Mouse (Mus musculus) stomach, embryonic 15.5 days (tissue): ENCODE measurements at regions not wholly inside any gene's neighbourhood (a gene's known extent, or its start where the extent isn't known, plus 50 kb on each side); places are given as distances from the start of the nearest gene placed in this dataset.
"Not testable (repeated sequence)": the region's sequence is repeated elsewhere in the genome, so short reads cannot be mapped to it uniquely, and the experiment has no call there.

ENCODE experiments used
- ATAC-seq: fragments of 200-750 bp; cut with Nextera tagmentation; 2 replicates; pipeline ENCODE4 v1.8.0; 2017; ENCODE audit warnings: low read depth, moderate number of reproducible peaks, moderate TSS enrichment; ENCODE audit not compliant: insufficient read depth, low FRiP score
- H3K27ac ChIP-seq: fragments of 300-500 bp; sonication (generic); 2 replicates; pipeline ENCODE4 v1.5.1; 2015; ENCODE audit warnings: mild to moderate bottlenecking, inconsistent platforms
- H3K27me3 ChIP-seq: fragments of 300-500 bp; sonication (generic); replicated peaks from 2 replicates; pipeline ENCODE4 v1.6.1; 2015; ENCODE audit warnings: inconsistent platforms
- H3K36me3 ChIP-seq: fragments of 300-500 bp; sonication (generic); 2 replicates; pipeline ENCODE4 v1.6.1; 2015; ENCODE audit warnings: inconsistent platforms
- H3K4me1 ChIP-seq: fragments of 300-500 bp; sonication (generic); 2 replicates; pipeline ENCODE4 v1.6.1; 2015; ENCODE audit warnings: inconsistent platforms
- H3K4me2 ChIP-seq: fragments of 300-500 bp; sonication (generic); 2 replicates; pipeline ENCODE4 v1.6.1; 2015; ENCODE audit warnings: mild to moderate bottlenecking, inconsistent platforms
- H3K4me3 ChIP-seq: fragments of 300-500 bp; sonication (generic); replicated peaks from 2 replicates; pipeline ENCODE4 v1.5.1; 2015; ENCODE audit warnings: inconsistent platforms
- H3K9ac ChIP-seq: fragments of 300-500 bp; sonication (generic); 2 replicates; pipeline ENCODE4 v1.6.1; 2015; ENCODE audit warnings: inconsistent platforms
- H3K9me3 ChIP-seq: fragments of 300-500 bp; sonication (generic); 2 replicates; pipeline ENCODE4 v1.6.1; 2016; ENCODE audit warnings: inconsistent platforms
- WGBS: fragments of 180-500 bp; shearing (Covaris S2); methylation state at CpG from one replicate; pipeline ENCODE4 v1.1.7; 2015; 5-methylcytosine and 5-hydroxymethylcytosine counted together

DNA sequence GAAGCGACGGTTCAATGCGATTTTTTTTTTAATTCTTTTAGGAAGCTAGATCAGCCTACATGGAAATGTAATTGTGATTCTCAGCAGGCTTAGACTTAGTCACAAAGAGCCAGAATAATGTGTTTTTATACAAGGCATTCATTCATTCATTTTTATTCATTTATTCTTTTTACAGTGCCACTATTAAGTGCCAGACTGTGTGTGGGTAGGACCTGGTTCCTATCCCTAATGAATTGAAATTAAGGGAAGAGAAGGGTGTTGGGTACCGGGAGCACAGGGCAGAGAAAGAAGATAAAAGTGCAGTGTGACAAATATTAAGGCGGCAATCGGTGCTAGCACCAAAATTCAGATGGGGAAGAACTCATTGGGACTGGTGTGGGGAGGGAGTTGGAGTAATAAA is 94.8 kb upstream of the Abca1 start:
- Histone ChIP-seq H3K4me3 (no peak overlapping the region), H3K4me1 (no peaks in the 10 kb centered on the region), H3K9ac (no peak overlapping the region), H3K36me3 (no peaks in the 10 kb centered on the region), H3K9me3 (no peaks in the 10 kb centered on the region), H3K4me2 (no peak overlapping the region), H3K27me3 (no peaks in the 10 kb centered on the region), H3K27ac (no peak overlapping the region)
- 91% methylated on average over 6 of the region's 6 CpGs for WGBS
- no peak for ATAC-seq

GRCm38 (mm10) chr4:53253680-53254079 is 94.0 kb upstream of the Abca1 start:
- Histone ChIP-seq H3K27ac (no peak overlapping the region), H3K4me1 (no peaks in the 10 kb centered on the region), H3K4me2 (no peak overlapping the region), H3K27me3 (no peaks in the 10 kb centered on the region), H3K36me3 (no peaks in the 10 kb centered on the region), H3K9ac (no peak overlapping the region), H3K9me3 (no peaks in the 10 kb centered on the region), H3K4me3 (no peak overlapping the region)
- 63% methylated on average over 4 of the region's 4 CpGs for WGBS
- no peak for ATAC-seq

DNA sequence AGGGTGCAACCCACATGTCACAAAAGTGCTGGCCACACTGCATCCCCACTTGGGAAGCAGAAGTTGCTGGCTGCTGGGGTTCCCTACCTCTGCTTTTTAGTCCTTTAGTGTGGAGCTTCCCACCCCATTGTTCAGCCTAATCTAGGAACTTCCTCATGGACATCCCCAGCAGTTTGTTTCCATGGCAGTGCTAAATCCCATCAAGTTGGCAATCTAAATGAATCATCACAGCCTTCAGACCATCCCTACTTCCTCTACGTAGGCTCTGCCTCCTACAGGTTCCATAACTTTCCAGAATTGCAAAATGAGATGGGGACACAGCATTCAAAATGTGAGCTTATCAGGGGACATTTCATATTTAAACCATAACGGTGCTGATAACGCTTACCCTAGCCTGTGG is 90.6 kb upstream of the Abca1 start:
- 90% methylated on average over 3 of the region's 3 CpGs for WGBS
- no peak overlapping the region for H3K4me3 ChIP-seq
- ATAC-seq: no peak
- no peaks in the 10 kb centered on the region for H3K9me3 ChIP-seq
- no peak overlapping the region for H3K4me2 ChIP-seq
- H3K27ac ChIP-seq: no peak overlapping the region
- no peaks in the 10 kb centered on the region for H3K27me3 ChIP-seq
- no peaks in the 10 kb centered on the region for H3K36me3 ChIP-seq
- no peaks in the 10 kb centered on the region for H3K4me1 ChIP-seq
- H3K9ac ChIP-seq: no peak overlapping the region

DNA sequence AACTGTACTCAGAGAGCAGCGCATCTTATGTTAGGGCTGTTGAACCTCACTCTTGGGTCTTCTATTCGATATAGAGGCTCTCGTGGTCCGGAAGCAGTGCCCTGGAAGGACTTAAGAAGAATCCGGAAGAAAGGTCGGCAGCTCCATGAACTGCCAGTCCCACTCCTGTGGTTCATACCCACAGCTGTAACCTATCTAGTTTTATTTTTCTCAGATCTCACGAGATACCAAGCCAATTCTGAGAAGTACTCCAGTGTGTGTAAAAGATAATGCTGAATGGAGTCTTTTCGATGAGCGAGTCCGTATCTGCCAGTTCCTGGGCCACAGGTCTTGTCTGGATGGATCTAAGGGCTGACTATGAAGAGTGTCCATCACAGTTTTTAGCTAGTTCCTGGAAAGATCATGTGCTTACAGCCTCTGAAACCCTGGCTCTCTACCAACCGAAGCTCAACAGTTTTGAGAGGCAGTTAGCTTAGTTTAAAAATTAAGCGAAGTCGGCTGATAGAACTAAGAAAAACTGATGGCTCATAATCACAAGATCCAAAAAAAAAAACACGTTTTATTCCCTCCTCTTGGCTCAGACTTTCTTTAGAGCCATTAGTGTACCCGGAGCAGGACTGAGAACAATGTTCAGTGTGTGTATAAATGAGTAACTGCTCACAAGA is 86.5 kb upstream of the Abca1 start:
- Histone ChIP-seq H3K4me1 (no peaks in the 10 kb centered on the region), H3K36me3 (no peaks in the 10 kb centered on the region), H3K27me3 (no peaks in the 10 kb centered on the region), H3K4me2 (no peak overlapping the region), H3K9me3 (no peaks in the 10 kb centered on the region), H3K4me3 (no peak overlapping the region), H3K27ac (no peak overlapping the region), H3K9ac (no peak overlapping the region)
- no peak; the same call in 1 of the 2 replicates for ATAC-seq
- 72% methylated on average over 15 of the region's 15 CpGs for WGBS

DNA sequence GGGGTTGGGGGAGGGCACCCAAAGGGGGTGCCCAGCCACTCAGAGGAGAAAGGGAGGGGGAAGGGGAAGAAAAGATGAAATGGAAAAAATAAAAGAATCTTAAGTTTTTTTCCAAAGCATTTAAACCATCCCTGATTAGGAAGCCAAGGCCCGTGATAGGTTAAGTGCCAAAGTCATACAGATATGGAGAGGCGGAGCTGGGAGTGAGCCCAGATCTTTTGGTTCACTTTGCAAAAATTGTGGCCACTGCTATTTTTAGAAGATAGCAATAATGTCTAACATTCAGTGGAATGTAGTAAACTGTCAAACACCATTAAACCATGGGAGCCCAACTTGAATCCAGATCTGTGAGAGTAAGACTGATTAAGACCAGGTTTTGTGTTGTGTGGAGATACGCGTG is 85.9 kb upstream of the Abca1 start:
- Histone ChIP-seq H3K9me3 (no peaks in the 10 kb centered on the region), H3K27me3 (no peaks in the 10 kb centered on the region), H3K9ac (no peak overlapping the region), H3K4me1 (no peaks in the 10 kb centered on the region), H3K4me3 (no peak overlapping the region), H3K27ac (no peak overlapping the region), H3K36me3 (no peaks in the 10 kb centered on the region), H3K4me2 (no peak overlapping the region)
- WGBS: 89% methylated on average over 4 of the region's 4 CpGs
- ATAC-seq: no peak

DNA sequence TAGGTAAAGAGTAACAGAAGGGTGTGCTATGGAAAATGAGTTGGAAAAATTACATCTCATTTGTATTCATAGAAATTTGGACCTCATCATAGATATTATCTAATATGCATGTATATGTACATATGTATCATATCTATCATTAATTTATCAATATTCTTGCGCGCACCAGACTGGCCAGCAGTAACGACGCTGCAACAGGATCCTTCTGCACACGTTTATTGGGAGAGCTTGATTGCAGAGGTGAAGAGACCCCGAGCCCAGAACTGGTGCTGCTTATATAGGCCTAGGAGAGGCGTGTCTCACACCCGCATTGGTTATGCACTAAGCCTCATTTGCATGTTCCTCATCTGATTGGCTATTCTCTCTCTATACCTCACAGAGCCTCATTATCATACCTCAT is 83.8 kb upstream of the Abca1 start:
- not testable (repeated sequence) for H3K9ac ChIP-seq, H3K27ac ChIP-seq, H3K4me1 ChIP-seq, H3K9me3 ChIP-seq, H3K27me3 ChIP-seq, H3K4me2 ChIP-seq, ATAC-seq, H3K36me3 ChIP-seq, H3K4me3 ChIP-seq
- WGBS: 89% methylated on average over 8 of the region's 8 CpGs

GRCm38 (mm10) chr4:53239856-53240255 is 80.2 kb upstream of the Abca1 start:
- ATAC-seq: no peak
- Histone ChIP-seq H3K9me3 (no peaks in the 10 kb centered on the region), H3K27me3 (no peaks in the 10 kb centered on the region), H3K36me3 (no peaks in the 10 kb centered on the region), H3K4me3 (no peak overlapping the region), H3K27ac (no peak overlapping the region), H3K9ac (no peak overlapping the region), H3K4me2 (no peak overlapping the region), H3K4me1 (no peaks in the 10 kb centered on the region)
- WGBS: 57% methylated on average over 5 of the region's 5 CpGs

DNA sequence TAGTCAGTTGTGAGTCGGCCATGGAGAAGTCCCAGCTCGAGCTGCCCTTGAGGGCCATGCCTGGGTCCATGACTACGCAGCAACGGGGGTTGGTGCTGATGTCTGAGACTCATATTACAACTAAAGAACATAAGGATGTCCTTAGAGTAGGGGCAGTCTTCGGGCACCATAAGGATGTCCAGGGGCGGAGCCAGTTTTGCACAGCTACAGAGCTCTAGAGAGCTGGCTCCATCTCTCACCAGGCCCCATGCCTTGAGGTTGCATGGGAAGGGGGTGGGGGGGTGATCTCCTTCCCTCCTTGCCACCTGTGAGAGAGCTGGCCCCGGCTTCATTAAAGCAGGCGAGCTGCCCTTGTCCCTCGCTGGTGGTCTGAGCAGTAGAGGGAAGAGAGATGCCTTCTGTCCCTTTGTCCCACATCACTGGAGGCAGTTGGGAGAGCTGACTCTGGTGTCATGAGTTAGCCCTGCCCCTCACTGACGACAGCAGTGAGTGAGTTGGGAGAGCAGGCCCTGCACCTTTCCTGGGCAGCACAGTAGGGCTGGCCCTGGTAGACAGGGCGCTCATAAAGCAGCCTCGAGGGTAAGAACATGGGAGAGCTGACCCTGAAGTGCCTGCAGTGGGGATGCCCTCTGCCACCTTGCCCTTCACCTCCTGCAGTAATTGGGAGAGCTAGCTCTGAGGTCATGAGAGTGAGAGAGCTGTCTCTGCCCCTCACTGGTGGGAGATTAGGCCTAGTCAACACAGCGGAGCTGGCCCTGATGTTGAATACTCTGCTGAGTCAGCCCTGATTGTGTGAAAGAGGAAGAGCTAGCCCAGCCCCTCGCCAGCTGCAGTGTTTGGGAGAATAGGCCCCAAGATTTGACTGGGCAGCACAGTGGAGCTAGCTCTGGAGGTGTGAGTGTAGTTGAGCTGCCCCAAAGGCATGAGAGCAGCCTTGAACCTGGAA is 78.9 kb upstream of the Abca1 start:
- Histone ChIP-seq H3K36me3 (no peaks in the 10 kb centered on the region), H3K4me1 (no peaks in the 10 kb centered on the region), H3K4me2 (no peak overlapping the region), H3K27ac (no peak overlapping the region), H3K9ac (no peak overlapping the region), H3K9me3 (no peaks in the 10 kb centered on the region), H3K27me3 (no peaks in the 10 kb centered on the region), H3K4me3 (no peak overlapping the region)
- 0 out of 2 replicates have a peak, but pooled peaks have one; percentile 22 for ATAC-seq
- 77% methylated on average over 14 of the region's 14 CpGs for WGBS

GRCm38 (mm10) chr4:53235870-53236269 is 76.2 kb upstream of the Abca1 start:
- no peak overlapping the region for H3K4me2 ChIP-seq
- no peak overlapping the region for H3K4me3 ChIP-seq
- H3K9ac ChIP-seq: no peak overlapping the region
- ATAC-seq: no peak
- no peaks in the 10 kb centered on the region for H3K4me1 ChIP-seq
- no peaks in the 10 kb centered on the region for H3K9me3 ChIP-seq
- no peaks in the 10 kb centered on the region for H3K27me3 ChIP-seq
- H3K27ac ChIP-seq: no peak overlapping the region
- H3K36me3 ChIP-seq: no peaks in the 10 kb centered on the region
- WGBS: 45% methylated on average over 2 of the region's 2 CpGs

- no peaks in the 10 kb centered on the region for H3K36me3 ChIP-seq
- no peak overlapping the region for H3K9ac ChIP-seq
- H3K27ac ChIP-seq: no peak overlapping the region
- H3K4me3 ChIP-seq: no peak overlapping the region
- H3K9me3 ChIP-seq: no peaks in the 10 kb centered on the region
- no peaks in the 10 kb centered on the region for H3K27me3 ChIP-seq
- no peak overlapping the region for H3K4me2 ChIP-seq
- no peak for ATAC-seq
- H3K4me1 ChIP-seq: no peaks in the 10 kb centered on the region
- WGBS: 69% methylated on average over 3 of the region's 3 CpGs
Measured at GRCm38 (mm10) chr4:53232436-53232835, 72.7 kb upstream of the Abca1 start.

DNA sequence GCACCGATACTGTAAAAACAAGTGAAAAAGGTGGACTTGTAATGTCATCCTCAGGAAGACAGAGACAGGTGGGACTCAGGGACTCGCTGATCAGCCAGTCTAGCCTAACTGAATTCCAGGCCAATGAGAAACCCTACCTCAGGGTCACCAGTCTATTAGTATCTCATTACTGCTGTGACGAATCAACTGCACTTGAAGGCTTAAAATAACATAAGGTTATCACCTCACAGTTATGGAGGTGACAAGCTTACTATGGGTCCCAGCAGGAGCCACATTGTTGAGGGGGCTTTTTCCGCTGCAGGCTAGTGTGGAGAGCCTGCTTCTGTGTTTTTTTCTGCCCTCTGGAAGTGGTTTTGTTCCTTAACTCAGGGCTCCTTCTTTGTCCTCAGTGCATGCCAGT is 72.2 kb upstream of the Abca1 start:
- no peaks in the 10 kb centered on the region for H3K27me3 ChIP-seq
- no peaks in the 10 kb centered on the region for H3K9me3 ChIP-seq
- no peak overlapping the region for H3K4me3 ChIP-seq
- no peak for ATAC-seq
- 62% methylated on average over 4 of the region's 4 CpGs for WGBS
- no peak overlapping the region for H3K4me2 ChIP-seq
- no peaks in the 10 kb centered on the region for H3K4me1 ChIP-seq
- H3K36me3 ChIP-seq: no peaks in the 10 kb centered on the region
- no peak overlapping the region for H3K9ac ChIP-seq
- no peak overlapping the region for H3K27ac ChIP-seq

DNA sequence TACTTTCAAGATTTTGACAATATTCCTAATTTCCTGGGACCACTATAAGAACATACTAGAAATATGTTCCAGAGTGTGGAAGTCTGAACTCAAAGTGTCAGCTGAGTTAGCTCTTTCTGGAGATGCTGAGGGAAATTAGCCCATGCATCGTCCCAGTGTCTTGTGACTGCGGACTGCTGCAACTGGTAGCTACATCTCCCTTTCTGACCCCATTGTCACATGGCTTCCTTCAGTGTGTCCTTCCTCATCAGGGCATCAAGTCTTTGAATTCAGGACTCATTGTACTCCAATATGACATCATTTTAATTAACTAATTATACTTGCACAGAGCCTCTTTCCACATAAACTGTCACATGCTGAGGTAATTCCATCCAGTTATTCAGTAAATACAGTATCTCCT is 71.4 kb upstream of the Abca1 start:
- no peaks in the 10 kb centered on the region for H3K36me3 ChIP-seq
- H3K27ac ChIP-seq: no peak overlapping the region
- no peak overlapping the region for H3K4me2 ChIP-seq
- WGBS: 92% methylated on average over 2 of the region's 2 CpGs
- no peaks in the 10 kb centered on the region for H3K27me3 ChIP-seq
- H3K9ac ChIP-seq: no peak overlapping the region
- H3K9me3 ChIP-seq: no peaks in the 10 kb centered on the region
- H3K4me3 ChIP-seq: no peak overlapping the region
- no peaks in the 10 kb centered on the region for H3K4me1 ChIP-seq
- no peak for ATAC-seq
